Mouse (Mus musculus) liver, adult 2 months (tissue): ENCODE measurements around the gene Tspan32. TPM values are rescaled to one million over a fixed set of nuclear protein-coding genes. Genes with fewer than 3 reads are reported as not detected.

ENCODE experiments used
- DNase-seq: peaks from one replicate; pipeline ENCODE4 v3.0.0-alpha.2; 2011; ENCODE audit warnings: low read depth, low spot score; ENCODE audit errors: extremely low read depth
- H3K27ac ChIP-seq: fragments of 200-500 bp; replicated peaks from 2 replicates; pipeline ENCODE4 v1.5.1; 2012; ENCODE audit warnings: low read depth, mild to moderate bottlenecking, control low read depth, inconsistent platforms, low read length; ENCODE audit not compliant: insufficient read depth
- H3K27me3 ChIP-seq: fragments of 200-500 bp; 2 replicates; pipeline ENCODE4 v1.6.1; 2012; ENCODE audit warnings: mild to moderate bottlenecking, moderate library complexity, low read length, inconsistent platforms; ENCODE audit not compliant: control insufficient read depth, insufficient read depth
- H3K36me3 ChIP-seq: fragments of 200-500 bp; 2 replicates; pipeline ENCODE4 v1.6.1; 2012; ENCODE audit warnings: low read length, inconsistent platforms; ENCODE audit not compliant: control insufficient read depth, insufficient read depth
- H3K4me1 ChIP-seq: fragments of 200-500 bp; 2 replicates; pipeline ENCODE4 v1.6.1; 2011; ENCODE audit warnings: low read length; ENCODE audit not compliant: control insufficient read depth, insufficient read depth
- H3K4me3 ChIP-seq: fragments of 200-500 bp; 2 replicates; pipeline ENCODE4 v1.5.1; 2011; ENCODE audit warnings: low read depth, mild to moderate bottlenecking, control low read depth, low read length, moderate library complexity; ENCODE audit not compliant: insufficient read depth
- H3K79me2 ChIP-seq: fragments of 200-500 bp; 2 replicates; pipeline ENCODE4 v1.6.1; 2012; ENCODE audit warnings: inconsistent platforms, mild to moderate bottlenecking, low read length, moderate library complexity; ENCODE audit not compliant: control insufficient read depth, insufficient read depth
- H3K9ac ChIP-seq: fragments of 200-500 bp; 2 replicates; pipeline ENCODE4 v1.6.1; 2012; ENCODE audit warnings: low read depth, mild to moderate bottlenecking, control low read depth, inconsistent platforms, low read length
- CTCF ChIP-seq: fragments of 200-500 bp; IDR thresholded peaks from 2 replicates; pipeline ENCODE4 v1.5.1; 2011; ENCODE audit warnings: low read depth, low read length, control low read depth
- POLR2A ChIP-seq: fragments of 200-500 bp; IDR thresholded peaks from 2 replicates; pipeline ENCODE4 v1.6.1; 2011; ENCODE audit warnings: low read length, control low read depth; ENCODE audit not compliant: insufficient read depth; ENCODE audit errors: extremely low read depth
- WGBS: fragments of 180-500 bp; shearing (Covaris S2); methylation state at CpG from one replicate; pipeline ENCODE4 v1.1.7; 2018; 5-methylcytosine and 5-hydroxymethylcytosine counted together
- polyA plus RNA-seq: library from polyadenylated mRNA; depleted of rRNA; stranded (reverse); fragments of >200 nt; gene quantifications from 2 replicates; pipeline ENCODE4 v1.2.3, GENCODE M21; 2012
- total RNA-seq: library from RNA; depleted of rRNA; stranded (reverse); fragments of >200 nt; gene quantifications from 2 replicates; pipeline ENCODE4 v1.2.3, GENCODE M21; 2014

Tspan32 gene
- total and polyA plus RNA-seq, 2 experiments, result 0.46 to 1.0 TPM

- Histone ChIP-seq H3K27me3 (no peaks in the 10 kb centered on the region), H3K27ac (no peak overlapping the region), H3K4me1 (peaks cover 46% of the 10 kb centered on the region), H3K79me2 (peaks cover 35% of the 10 kb centered on the region), H3K9ac (no peak overlapping the region), H3K4me3 (no peak overlapping the region), H3K36me3 (no peaks in the 10 kb centered on the region)
- 43% methylated on average over 2 of the region's 2 CpGs for WGBS
- TF ChIP-seq POLR2A (no peak), CTCF (no peak)
- DNase-seq, result no peak
Observed at GRCm38 (mm10) chr7:143051316-143051715, 46.5 kb downstream of the Tspan32 start.

GRCm38 (mm10) chr7:143052626-143053007 lies 47.8 kb downstream of the Tspan32 start, which contains the start of gene Cd81:
TSS of gene Cd81 (plus strand) at chr7:143052739.
- Histone ChIP-seq H3K27ac (peak within 1 kb of the TSS; percentile 88), H3K79me2 (peaks cover 43% of the 10 kb centered on the region), H3K4me3 (peak within 1 kb of the TSS; percentile 90), H3K36me3 (no peaks in the 10 kb centered on the region), H3K9ac (peak within 1 kb of the TSS; percentile 93), H3K4me1 (peaks cover 54% of the 10 kb centered on the region), H3K27me3 (no peaks in the 10 kb centered on the region)
- under 1% methylated on average over 37 of the region's 37 CpGs for WGBS
- DNase-seq, result peak; percentile 61
- TF ChIP-seq POLR2A (peak; percentile 98), CTCF (no peak)

GRCm38 (mm10) chr7:143053008-143053899 lies 48.4 kb downstream of the Tspan32 start:
- Histone ChIP-seq H3K36me3 (no peaks in the 10 kb centered on the region), H3K27ac (peak overlapping the region; percentile 88), H3K79me2 (peaks cover 43% of the 10 kb centered on the region), H3K4me3 (peak overlapping the region; percentile 90), H3K9ac (peak overlapping the region; percentile 93), H3K4me1 (peaks cover 61% of the 10 kb centered on the region), H3K27me3 (no peaks in the 10 kb centered on the region)
- no peak for DNase-seq
- whole genome bisulfite sequencing, result under 1% methylated on average over 46 of the region's 46 CpGs
- TF ChIP-seq POLR2A, result no peak
- peak; percentile 41 for TF ChIP-seq CTCF

- H3K79me2 ChIP-seq, result peaks cover 48% of the 10 kb centered on the region
- 37% methylated on average over 11 of the region's 11 CpGs for WGBS
- H3K36me3 ChIP-seq, result no peaks in the 10 kb centered on the region
- DNase-seq, result no peak
- peak overlapping the region; percentile 93 for H3K9ac ChIP-seq
- no peaks in the 10 kb centered on the region for H3K27me3 ChIP-seq
- H3K4me3 ChIP-seq, result peak overlapping the region; percentile 90
- peaks cover 67% of the 10 kb centered on the region for H3K4me1 ChIP-seq
- 0 out of 2 replicates have a peak overlapping the region, but pooled peaks have one; percentile 14 for H3K27ac ChIP-seq
- TF ChIP-seq POLR2A, result no peak
- no peak for TF ChIP-seq CTCF
Observed at GRCm38 (mm10) chr7:143053961-143054611, 49.2 kb downstream of the Tspan32 start.

GRCm38 (mm10) chr7:143054612-143054965 lies 49.7 kb downstream of the Tspan32 start:
- WGBS, result 43% methylated on average over 3 of the region's 3 CpGs
- peak overlapping the region; percentile 93 for H3K9ac ChIP-seq
- H3K79me2 ChIP-seq, result peaks cover 48% of the 10 kb centered on the region
- H3K4me3 ChIP-seq, result no peak overlapping the region
- H3K27me3 ChIP-seq, result no peaks in the 10 kb centered on the region
- TF ChIP-seq CTCF (no peak), POLR2A (no peak)
- 0 out of 2 replicates have a peak overlapping the region, but pooled peaks have one; percentile 8 for H3K27ac ChIP-seq
- no peak for DNase-seq
- peaks cover 65% of the 10 kb centered on the region for H3K4me1 ChIP-seq
- no peaks in the 10 kb centered on the region for H3K36me3 ChIP-seq
